Mouse (Mus musculus) testis, adult 2 months (tissue): ENCODE measurements around the gene 5730596B20Rik.

ENCODE experiments used
- CTCF ChIP-seq: fragments of 200-500 bp; IDR thresholded peaks from 2 replicates; pipeline ENCODE4 v1.5.1; 2012; ENCODE audit warnings: low read depth, mild to moderate bottlenecking, inconsistent platforms, low read length, moderate library complexity; ENCODE audit not compliant: control insufficient read depth, insufficient read depth, insufficient replicate concordance
- POLR2A ChIP-seq: fragments of 200-500 bp; IDR thresholded peaks from 2 replicates; pipeline ENCODE4 v1.6.1; 2012; ENCODE audit warnings: low read depth, mild to moderate bottlenecking, inconsistent platforms, low read length, moderate library complexity; ENCODE audit not compliant: control insufficient read depth

GRCm38 (mm10) chr6:52203371-52204049, 26.2 kb downstream of the 5730596B20Rik start:
- TF ChIP-seq CTCF (no peak), POLR2A (no peak)
